Mouse (Mus musculus) heart, adult 8-10 months (tissue): ENCODE measurements around the gene Sh3pxd2a. TPM values are rescaled to one million over a fixed set of nuclear protein-coding genes. Genes with fewer than 3 reads are reported as not detected.

ENCODE experiments used
- DNase-seq: peaks from one replicate; pipeline ENCODE4 v3.0.0; 2022; ENCODE audit warnings: low spot score
- microRNA-seq: library from miRNA; unstranded; fragments of <30 nt; microRNA quantifications from one replicate; pipeline ENCODE4 v1.2.0, GENCODE M21; 2022
- total RNA-seq, 4 experiments: library from RNA; stranded (reverse); gene quantifications; 2 replicates each; pipeline ENCODE4 v1.2.4; 2022

Sh3pxd2a gene
- total RNA-seq, 4 experiments from 2014 or later = 40.6 to 54.7 (median 46.2) TPM

DNA sequence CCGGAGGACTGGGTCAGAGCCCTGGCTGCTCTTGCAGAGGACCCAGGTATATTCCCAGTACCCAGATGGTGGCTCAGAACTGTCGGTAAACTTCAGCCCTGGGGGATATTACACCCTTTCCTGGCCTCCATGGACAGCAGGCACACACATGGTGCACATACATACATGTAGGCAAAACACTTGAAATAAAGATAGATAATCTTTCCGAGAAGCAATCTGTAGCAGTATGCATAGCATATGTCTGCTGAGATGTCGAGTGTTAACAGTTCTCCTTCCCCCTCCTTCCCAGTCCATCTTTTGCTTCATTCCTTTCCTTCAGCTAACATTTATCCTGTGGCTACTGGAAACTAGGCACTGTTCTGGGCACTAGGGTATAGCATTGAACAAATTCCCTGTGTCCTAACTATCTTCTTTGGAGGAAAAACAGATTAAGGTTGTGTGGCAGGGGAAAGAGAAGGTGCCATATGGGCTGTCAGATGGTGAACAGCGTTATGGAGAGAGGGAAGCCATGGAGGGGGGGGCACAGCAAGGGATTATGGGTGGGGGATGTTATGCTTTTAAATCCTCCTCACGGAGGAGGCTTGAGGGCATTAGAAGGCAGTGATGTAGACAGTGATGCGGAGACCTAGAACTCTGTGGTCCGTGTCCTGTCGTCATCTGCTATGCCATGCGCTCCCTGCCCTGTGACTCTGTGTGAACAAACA lies 252.4 kb downstream of the Sh3pxd2a start:
- no peak for DNase-seq

- DNase-seq = no peak
Measured at GRCm38 (mm10) chr19:47210432-47210831, 253.8 kb downstream of the Sh3pxd2a start.

Small RNA genes lying within 50 kb of the gene (microRNA-seq; reads per million reads assigned to microRNA genes)
- not detected for gene Mir6995

Other genes starting within 250 kb of the Sh3pxd2a start
- gene Stn1, start 73.1 kb upstream of the Sh3pxd2a start, total RNA-seq = 10 to 100 TPM; 19.3 to 22.2 (median 20.0) TPM
- 10 to 100 TPM; 77.7 to 95.0 (median 87.7) TPM for gene Slk, start 115.3 kb upstream of the Sh3pxd2a start, total RNA-seq
- not detected for gene Col17a1, start 227.7 kb upstream of the Sh3pxd2a start, total RNA-seq